Mouse (Mus musculus) forebrain, embryonic 15.5 days (tissue): Measurements from ENCODE around the gene Plbd1. TPM values are rescaled to one million over a fixed set of nuclear protein-coding genes. Genes with fewer than 3 reads are reported as not detected.

Experiments used
- ATAC-seq: fragments of 200-750 bp; cut with Nextera tagmentation; replicated peaks from 2 replicates; pipeline ENCODE4 v1.8.0; 2017; ENCODE audit warnings: mild to moderate bottlenecking, moderate TSS enrichment, moderate library complexity
- H3K27ac ChIP-seq: fragments of 300-500 bp; sonication (generic); replicated peaks from 2 replicates; pipeline ENCODE4 v1.5.1; 2015; ENCODE audit warnings: mild to moderate bottlenecking, inconsistent platforms
- H3K27me3 ChIP-seq: fragments of 300-500 bp; sonication (generic); 2 replicates; pipeline ENCODE4 v1.6.1; 2015; ENCODE audit warnings: inconsistent platforms
- H3K36me3 ChIP-seq: fragments of 300-500 bp; sonication (generic); 2 replicates; pipeline ENCODE4 v1.6.1; 2015; ENCODE audit warnings: mild to moderate bottlenecking, inconsistent platforms
- H3K4me1 ChIP-seq: fragments of 300-500 bp; sonication (generic); 2 replicates; pipeline ENCODE4 v1.6.1; 2015; ENCODE audit warnings: inconsistent platforms
- H3K4me2 ChIP-seq: fragments of 300-500 bp; sonication (generic); replicated peaks from 2 replicates; pipeline ENCODE4 v1.6.1; 2015; ENCODE audit warnings: mild to moderate bottlenecking, inconsistent platforms
- H3K4me3 ChIP-seq: fragments of 300-500 bp; sonication (generic); 2 replicates; pipeline ENCODE4 v1.5.1; 2015; ENCODE audit warnings: mild to moderate bottlenecking, inconsistent platforms
- H3K9ac ChIP-seq: fragments of 300-500 bp; sonication (generic); replicated peaks from 2 replicates; pipeline ENCODE4 v1.6.1; 2015; ENCODE audit warnings: mild to moderate bottlenecking, inconsistent platforms
- H3K9me3 ChIP-seq: fragments of 300-500 bp; sonication (generic); 2 replicates; pipeline ENCODE4 v1.6.1; 2016; ENCODE audit warnings: inconsistent platforms
- WGBS: fragments of 180-500 bp; shearing (Covaris S2); methylation state at CpG from one replicate; pipeline ENCODE4 v1.1.7; 2015; ENCODE audit warnings: mixed read lengths; 5-methylcytosine and 5-hydroxymethylcytosine counted together
- polyA plus RNA-seq: library from polyadenylated mRNA; unstranded; fragments of >200 nt; fragmentation: Nextera tagmentation; extraction: Ambion mirVana; gene quantifications from 2 replicates; pipeline ENCODE4 v1.2.1, GENCODE M21; 2015

Plbd1 gene
- polyA plus RNA-seq, 1 experiment from 2014 or later: 0.34 TPM

DNA sequence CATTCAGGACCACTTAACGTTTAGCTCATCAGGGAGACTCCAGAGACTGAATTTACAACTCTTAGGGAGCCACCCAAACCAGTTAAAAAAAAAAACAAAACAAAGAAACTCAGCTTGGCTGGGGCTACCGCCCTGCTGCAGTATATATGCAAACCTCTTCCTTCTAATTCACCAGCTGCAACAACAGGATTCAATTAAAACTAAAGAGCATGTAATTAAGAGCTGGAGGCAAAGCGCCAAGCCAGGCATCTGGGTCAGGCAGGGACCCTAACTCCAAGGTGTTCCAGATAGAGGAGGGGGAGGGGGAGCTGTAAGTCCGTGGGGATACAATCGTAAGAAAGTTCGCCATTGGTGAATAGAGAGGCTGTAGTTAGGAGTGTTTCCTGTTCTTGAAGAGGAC lies 15.5 kb downstream of the Plbd1 start:
- Histone ChIP-seq H3K9me3 (no peaks in the 10 kb centered on the region), H3K9ac (no peak overlapping the region), H3K4me1 (0 out of 2 replicates have a peak, but pooled peaks cover 6% of the 10 kb centered on the region), H3K27me3 (no peaks in the 10 kb centered on the region), H3K4me3 (no peak overlapping the region), H3K4me2 (no peak overlapping the region), H3K36me3 (no peaks in the 10 kb centered on the region), H3K27ac (no peak overlapping the region)
- 19% methylated on average over 6 of the region's 6 CpGs for WGBS
- ATAC-seq: no peak

DNA sequence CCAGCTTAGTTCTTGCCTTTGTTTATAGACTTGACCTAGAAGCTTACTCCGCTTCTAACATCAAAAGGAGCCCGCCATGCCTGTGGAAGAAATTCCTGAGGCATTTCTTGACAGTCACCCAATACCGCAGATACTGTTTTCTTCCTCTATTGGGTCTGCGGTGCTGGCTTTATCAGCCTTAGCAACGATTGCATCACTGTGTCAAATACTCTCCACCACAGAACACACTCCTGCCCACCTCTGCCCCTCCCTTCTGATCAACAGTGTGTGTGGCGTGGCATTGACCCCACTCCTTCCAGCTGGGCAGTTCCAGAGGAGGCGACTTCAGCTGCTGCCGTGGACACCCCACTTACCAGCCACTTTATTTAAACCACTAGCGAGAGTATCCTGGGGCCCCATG lies 16.0 kb downstream of the Plbd1 start:
- Histone ChIP-seq H3K27ac (no peak overlapping the region), H3K4me1 (0 out of 2 replicates have a peak, but pooled peaks cover 6% of the 10 kb centered on the region), H3K4me2 (no peak overlapping the region), H3K36me3 (no peaks in the 10 kb centered on the region), H3K27me3 (no peaks in the 10 kb centered on the region), H3K9me3 (no peaks in the 10 kb centered on the region), H3K4me3 (no peak overlapping the region), H3K9ac (no peak overlapping the region)
- ATAC-seq: no peak
- 54% methylated on average over 9 of the region's 9 CpGs for WGBS

DNA sequence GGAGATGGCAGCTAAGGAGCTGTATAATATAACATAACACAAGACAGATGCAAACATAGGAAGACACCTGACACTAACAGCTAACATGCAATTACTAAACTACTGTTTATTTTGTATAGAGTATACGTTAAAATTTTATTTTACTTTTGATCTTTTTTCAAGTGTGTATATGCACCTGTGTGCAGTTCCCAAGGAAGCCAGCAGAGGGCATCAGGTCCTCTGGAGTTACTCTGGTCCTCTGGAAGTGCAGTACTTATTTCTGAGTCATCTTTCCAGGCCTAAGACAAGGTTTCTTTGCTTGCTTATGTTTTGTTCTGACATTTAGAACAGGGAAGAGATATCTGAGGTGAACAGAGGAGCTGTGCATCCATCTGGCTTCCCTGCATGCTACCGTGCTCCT lies 17.6 kb downstream of the Plbd1 start:
- no peak for ATAC-seq
- Histone ChIP-seq H3K4me1 (0 out of 2 replicates have a peak, but pooled peaks cover 6% of the 10 kb centered on the region), H3K27me3 (no peaks in the 10 kb centered on the region), H3K9ac (no peak overlapping the region), H3K4me2 (no peak overlapping the region), H3K9me3 (no peaks in the 10 kb centered on the region), H3K27ac (no peak overlapping the region), H3K4me3 (no peak overlapping the region), H3K36me3 (no peaks in the 10 kb centered on the region)
- WGBS: 90% methylated on average over 2 of the region's 2 CpGs

DNA sequence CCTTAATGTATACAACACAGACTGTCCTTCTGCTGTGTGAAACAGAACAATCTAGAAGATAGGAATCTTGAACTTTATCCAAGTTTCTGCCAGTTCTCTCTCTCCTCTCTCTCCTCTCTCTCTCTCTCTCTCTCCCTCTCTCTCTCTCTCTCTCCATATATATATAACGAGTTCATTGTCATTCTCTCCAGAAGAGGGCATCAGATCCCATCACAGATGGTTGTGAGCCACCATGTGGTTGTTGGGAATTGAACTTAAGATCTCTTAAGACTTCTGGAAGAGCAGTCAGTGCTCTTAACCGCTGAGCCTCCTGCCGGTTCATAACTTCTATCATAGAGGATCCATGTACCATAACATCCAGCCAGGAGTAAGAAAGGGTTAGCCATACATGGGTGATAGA lies 26.7 kb downstream of the Plbd1 start:
- H3K4me1 ChIP-seq: no peaks in the 10 kb centered on the region
- H3K36me3 ChIP-seq: no peaks in the 10 kb centered on the region
- 73% methylated on average over 3 of the region's 3 CpGs for WGBS
- H3K4me3 ChIP-seq: no peak overlapping the region
- H3K9me3 ChIP-seq: no peaks in the 10 kb centered on the region
- no peak overlapping the region for H3K27ac ChIP-seq
- ATAC-seq: no peak
- no peaks in the 10 kb centered on the region for H3K27me3 ChIP-seq
- no peak overlapping the region for H3K4me2 ChIP-seq
- H3K9ac ChIP-seq: no peak overlapping the region

DNA sequence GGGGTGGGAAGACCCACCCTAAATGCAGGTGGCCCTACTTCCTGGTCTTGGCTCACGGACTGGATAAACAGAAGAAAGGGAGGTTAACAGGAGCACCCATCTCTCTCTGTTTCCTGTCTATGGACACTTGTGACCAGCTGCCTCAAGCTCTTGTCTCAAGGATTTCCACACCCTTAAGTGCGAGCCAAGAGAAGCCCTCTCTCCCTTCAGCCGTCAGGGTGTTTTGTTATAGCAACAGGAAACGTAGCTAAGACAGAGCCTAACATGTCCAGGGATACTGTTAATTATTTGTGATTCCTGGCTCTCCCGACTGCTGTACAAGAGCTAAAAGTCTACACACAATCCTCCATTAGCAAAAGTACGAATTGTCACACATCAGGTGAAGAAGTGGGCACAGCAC lies 28.0 kb downstream of the Plbd1 start:
- H3K4me3 ChIP-seq: no peak overlapping the region
- ATAC-seq: no peak
- WGBS: 77% methylated on average over 6 of the region's 6 CpGs
- no peaks in the 10 kb centered on the region for H3K36me3 ChIP-seq
- no peak overlapping the region for H3K9ac ChIP-seq
- H3K27ac ChIP-seq: no peak overlapping the region
- H3K4me2 ChIP-seq: no peak overlapping the region
- no peaks in the 10 kb centered on the region for H3K27me3 ChIP-seq
- no peaks in the 10 kb centered on the region for H3K9me3 ChIP-seq
- H3K4me1 ChIP-seq: no peaks in the 10 kb centered on the region

DNA sequence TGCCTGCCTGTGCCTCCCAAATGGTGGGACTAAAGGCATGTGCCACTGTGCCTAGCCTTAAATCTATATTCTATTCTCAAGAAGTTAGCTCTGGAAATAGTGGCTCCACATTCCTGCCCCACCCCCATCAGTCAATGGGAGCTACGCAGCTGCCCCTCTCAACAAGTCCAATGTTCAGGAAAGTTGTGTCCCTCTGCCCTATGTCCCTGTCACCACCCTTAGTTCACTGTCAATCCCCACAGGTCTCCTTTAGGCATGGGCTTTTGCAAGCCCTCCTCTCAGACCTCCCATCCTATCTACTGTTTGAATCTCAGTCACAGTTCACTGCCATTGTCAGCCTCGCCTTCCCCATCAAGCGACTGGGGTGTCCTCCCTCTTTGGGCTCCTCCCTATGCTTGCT lies 28.6 kb downstream of the Plbd1 start:
- Histone ChIP-seq H3K36me3 (no peaks in the 10 kb centered on the region), H3K9ac (no peak overlapping the region), H3K27me3 (no peaks in the 10 kb centered on the region), H3K4me2 (no peak overlapping the region), H3K4me3 (no peak overlapping the region), H3K9me3 (no peaks in the 10 kb centered on the region), H3K4me1 (no peaks in the 10 kb centered on the region), H3K27ac (no peak overlapping the region)
- no peak for ATAC-seq
- 99% methylated on average over 3 of the region's 3 CpGs for WGBS

DNA sequence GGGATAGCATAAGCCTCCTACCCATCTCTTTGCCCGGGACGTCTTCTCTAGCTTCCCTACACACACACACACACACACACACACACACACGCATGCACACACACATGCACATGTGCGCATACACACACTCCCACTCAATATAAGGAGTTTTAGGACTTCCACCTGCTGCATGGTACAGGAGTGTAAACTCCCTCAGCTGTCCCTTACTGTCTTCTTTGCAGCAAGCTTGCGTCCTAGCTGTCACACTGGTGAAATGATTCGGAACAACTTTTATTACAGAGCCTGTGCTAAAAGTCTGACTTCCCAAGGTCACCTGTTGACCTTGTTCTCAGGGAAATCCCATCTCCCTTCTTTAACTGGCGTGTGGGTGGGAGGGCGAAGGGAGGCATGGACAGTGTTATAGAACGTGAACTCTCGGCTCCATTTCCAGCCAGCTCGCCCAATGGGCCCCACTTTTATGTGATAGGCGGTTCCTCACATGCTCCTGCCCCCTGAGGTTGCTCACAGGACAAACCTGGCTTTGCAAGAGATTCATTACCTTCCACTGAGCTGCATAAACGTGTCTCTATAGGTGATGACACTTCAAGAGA lies 29.7 kb downstream of the Plbd1 start:
- no peak for ATAC-seq
- Histone ChIP-seq H3K36me3 (no peaks in the 10 kb centered on the region), H3K9me3 (no peaks in the 10 kb centered on the region), H3K4me1 (no peaks in the 10 kb centered on the region), H3K4me3 (no peak overlapping the region), H3K9ac (no peak overlapping the region), H3K4me2 (no peak overlapping the region), H3K27me3 (no peaks in the 10 kb centered on the region), H3K27ac (no peak overlapping the region)
- WGBS: 86% methylated on average over 13 of the region's 13 CpGs

DNA sequence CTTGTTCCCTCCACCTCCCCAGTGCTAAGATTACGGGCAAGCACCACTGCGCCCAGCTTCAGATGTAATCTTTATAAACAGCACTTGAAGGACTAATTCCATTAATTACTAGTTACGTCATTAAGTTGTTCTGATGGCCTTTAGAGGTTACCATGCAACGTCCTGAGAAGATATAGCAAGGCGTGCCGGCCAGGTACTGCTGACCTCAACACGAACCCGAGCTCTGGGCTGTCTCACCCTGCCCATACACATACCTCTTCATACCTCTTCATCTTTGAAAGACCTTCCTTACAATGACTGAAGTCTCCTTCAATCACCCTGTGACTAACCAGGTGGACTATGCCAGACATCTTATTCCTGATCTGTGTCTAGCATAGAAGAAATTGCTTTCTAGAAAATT lies 30.2 kb downstream of the Plbd1 start:
- WGBS: 90% methylated on average over 8 of the region's 8 CpGs

DNA sequence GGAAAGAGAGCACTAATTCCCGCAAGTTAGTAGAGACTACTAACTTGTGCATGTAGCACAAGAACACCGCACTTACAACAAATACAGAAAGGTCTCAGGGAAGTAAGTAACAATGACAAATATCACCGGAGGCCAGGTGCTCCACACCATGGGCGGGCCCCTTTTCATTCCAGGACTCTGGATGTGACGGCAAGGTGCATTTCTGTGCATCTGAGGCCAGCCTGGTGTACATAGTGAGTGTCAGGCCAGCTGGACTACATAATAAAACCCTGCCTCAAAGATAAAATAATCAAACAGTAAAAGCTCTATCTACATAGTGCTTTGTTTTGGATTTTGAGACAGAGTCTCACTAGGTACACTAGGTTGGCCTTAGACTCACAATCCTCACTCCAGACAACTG lies 32.1 kb downstream of the Plbd1 start:
- H3K9ac ChIP-seq: no peak overlapping the region
- H3K4me2 ChIP-seq: no peak overlapping the region
- no peaks in the 10 kb centered on the region for H3K27me3 ChIP-seq
- no peaks in the 10 kb centered on the region for H3K36me3 ChIP-seq
- no peaks in the 10 kb centered on the region for H3K9me3 ChIP-seq
- H3K27ac ChIP-seq: no peak overlapping the region
- H3K4me3 ChIP-seq: no peak overlapping the region
- no peak for ATAC-seq
- H3K4me1 ChIP-seq: no peaks in the 10 kb centered on the region
- 81% methylated on average over 5 of the region's 5 CpGs for WGBS

More for the DNA sequence above, 30.2 kb downstream of the Plbd1 start:
- H3K4me1 ChIP-seq: no peaks in the 10 kb centered on the region
- H3K4me3 ChIP-seq: no peak overlapping the region
- H3K4me2 ChIP-seq: no peak overlapping the region
- H3K9me3 ChIP-seq: no peaks in the 10 kb centered on the region
- no peaks in the 10 kb centered on the region for H3K36me3 ChIP-seq
- no peak overlapping the region for H3K27ac ChIP-seq
- no peak for ATAC-seq
- H3K9ac ChIP-seq: no peak overlapping the region
- no peaks in the 10 kb centered on the region for H3K27me3 ChIP-seq

DNA sequence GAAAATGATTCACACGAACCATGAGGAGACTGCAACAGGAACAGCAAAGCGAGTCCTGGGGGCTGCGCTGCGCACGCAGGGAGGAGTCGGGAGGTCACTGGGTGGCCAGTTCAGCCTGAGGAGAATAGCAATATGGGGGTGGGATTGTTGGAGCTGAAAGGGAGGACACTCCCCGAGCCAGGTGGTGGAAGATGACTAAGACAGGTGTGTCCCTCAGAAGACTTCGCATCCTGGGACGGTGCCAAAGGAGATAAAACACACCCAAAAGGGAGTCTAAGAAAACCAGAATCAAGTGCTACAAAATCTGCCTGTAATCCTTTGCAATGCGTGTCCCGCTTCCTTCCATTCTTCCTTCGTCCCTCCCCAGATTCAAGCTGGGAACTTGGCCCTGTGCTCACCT lies 36.3 kb downstream of the Plbd1 start:
- Histone ChIP-seq H3K4me3 (no peak overlapping the region), H3K36me3 (no peaks in the 10 kb centered on the region), H3K27ac (no peak overlapping the region), H3K4me2 (no peak overlapping the region), H3K27me3 (no peaks in the 10 kb centered on the region), H3K4me1 (no peaks in the 10 kb centered on the region), H3K9ac (no peak overlapping the region), H3K9me3 (no peaks in the 10 kb centered on the region)
- 93% methylated on average over 12 of the region's 12 CpGs for WGBS
- ATAC-seq: no peak

DNA sequence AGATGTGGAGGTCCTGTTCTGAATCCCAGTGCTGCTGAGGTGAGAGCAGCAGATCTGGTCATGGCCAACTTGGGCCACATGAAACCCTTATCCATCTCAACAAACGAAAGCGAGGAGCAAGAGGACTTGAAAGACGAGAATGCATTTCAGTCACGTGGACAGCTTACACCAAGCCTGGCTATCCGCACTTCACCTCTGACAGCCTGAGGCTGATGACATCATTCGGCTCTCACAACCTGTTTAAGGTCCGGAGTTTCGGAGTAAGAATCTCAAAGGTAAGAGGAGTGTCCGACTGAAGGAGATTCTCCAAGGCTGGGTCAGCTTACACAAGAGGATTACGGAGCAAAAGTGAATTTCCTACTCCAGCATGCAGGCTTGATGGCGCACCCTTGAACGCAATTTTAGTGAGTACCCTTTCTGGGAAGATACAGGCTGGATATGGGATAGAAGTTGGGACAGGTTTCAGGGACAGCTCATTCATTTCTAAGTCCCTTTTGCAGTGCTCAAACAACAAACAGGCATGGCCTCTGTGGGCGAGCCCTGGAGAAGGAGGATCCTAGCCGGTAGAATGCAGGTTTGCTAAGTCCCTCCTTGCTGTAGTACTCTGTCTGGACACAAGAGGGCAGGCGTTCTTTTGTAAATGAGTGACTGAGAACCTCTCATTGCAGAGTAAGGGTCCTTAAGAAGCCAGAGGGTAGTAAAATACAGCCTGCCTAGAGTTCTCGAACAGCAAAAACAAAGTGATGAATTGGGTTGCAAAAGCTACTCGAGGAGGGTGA lies 41.2 kb downstream of the Plbd1 start:
- 49% methylated on average over 17 of the region's 17 CpGs for WGBS
- Histone ChIP-seq H3K4me3 (no peak overlapping the region), H3K27ac (no peak overlapping the region), H3K9ac (no peak overlapping the region), H3K9me3 (no peaks in the 10 kb centered on the region), H3K36me3 (no peaks in the 10 kb centered on the region), H3K4me1 (no peaks in the 10 kb centered on the region), H3K27me3 (no peaks in the 10 kb centered on the region), H3K4me2 (no peak overlapping the region)
- ATAC-seq: 0 out of 2 replicates have a peak, but pooled peaks have one; percentile 19

DNA sequence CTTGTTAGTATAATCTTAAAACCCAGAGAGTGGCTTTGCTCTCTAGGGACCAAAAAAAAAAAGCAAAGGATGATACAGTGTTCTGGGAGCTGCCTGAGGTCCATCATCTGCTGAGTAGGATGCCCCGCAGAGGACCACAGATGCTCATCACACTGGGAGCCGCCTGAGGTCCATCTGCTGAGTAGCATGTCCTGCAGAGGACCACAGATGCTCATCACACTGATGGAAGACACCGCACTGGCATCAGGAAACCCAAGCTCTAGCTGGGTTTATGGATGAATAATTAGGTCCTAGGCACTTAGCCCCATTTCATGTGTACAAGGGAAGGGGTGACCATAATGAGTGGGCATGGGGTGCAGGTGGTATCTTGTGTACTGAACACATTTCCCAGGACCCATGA lies 47.6 kb downstream of the Plbd1 start:
- Histone ChIP-seq H3K4me2 (no peak overlapping the region), H3K27me3 (no peaks in the 10 kb centered on the region), H3K4me1 (no peaks in the 10 kb centered on the region), H3K9me3 (no peaks in the 10 kb centered on the region), H3K36me3 (peaks cover 22% of the 10 kb centered on the region), H3K4me3 (no peak overlapping the region), H3K9ac (no peak overlapping the region), H3K27ac (no peak overlapping the region)
- ATAC-seq: no peak
- 80% methylated on average over 3 of the region's 3 CpGs for WGBS

DNA sequence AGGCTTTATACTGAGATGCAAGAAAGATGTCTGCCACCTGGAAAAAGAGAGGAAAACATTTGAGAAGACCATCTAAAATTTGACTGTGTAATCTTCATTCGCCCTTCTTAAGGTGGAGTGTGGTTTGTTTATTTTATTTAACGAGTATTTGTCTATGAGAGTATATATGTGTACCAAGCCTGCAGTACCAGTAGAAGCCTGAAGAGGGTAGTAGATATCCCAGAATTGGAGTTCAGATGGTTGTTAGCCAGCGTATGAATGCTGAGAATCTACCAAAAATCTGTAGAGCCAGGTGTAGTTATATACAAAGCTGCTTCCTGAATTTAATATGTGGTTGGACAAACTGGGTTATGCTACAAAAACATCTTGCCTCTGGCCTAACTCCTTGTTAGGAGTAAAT lies 49.4 kb downstream of the Plbd1 start:
- 97% methylated on average over 3 of the region's 3 CpGs for WGBS
- Histone ChIP-seq H3K4me1 (no peaks in the 10 kb centered on the region), H3K27ac (no peak overlapping the region), H3K27me3 (no peaks in the 10 kb centered on the region), H3K4me2 (no peak overlapping the region), H3K36me3 (peaks cover 38% of the 10 kb centered on the region), H3K9me3 (no peaks in the 10 kb centered on the region), H3K4me3 (no peak overlapping the region), H3K9ac (no peak overlapping the region)
- no peak for ATAC-seq
